Mouse (Mus musculus) liver, embryonic 14.5 days (tissue): ENCODE measurements around the gene Gm21969. TPM values are rescaled to one million over a fixed set of nuclear protein-coding genes. Genes with fewer than 3 reads are reported as not detected.
A peak's percentile ranks its signal among the peaks of the same experiment; 100 is the strongest.

ENCODE experiments used
- ATAC-seq: fragments of 200-750 bp; cut with Nextera tagmentation; 2 replicates; pipeline ENCODE4 v1.8.0; 2017; ENCODE audit warnings: moderate number of reproducible peaks, mild to moderate bottlenecking, moderate library complexity; ENCODE audit not compliant: insufficient read depth
- DNase-seq, 3 experiments: peaks; one replicate each; pipeline ENCODE4 v3.0.0-alpha.2; 2012 to 2013; ENCODE audit warnings: low read depth in 3 of 3, low spot score in 3 of 3
- H3K27ac ChIP-seq: fragments of 300-500 bp; sonication (generic); 2 replicates; pipeline ENCODE4 v1.5.1; 2014; ENCODE audit warnings: moderate library complexity, mild to moderate bottlenecking, control low read depth, inconsistent platforms
- H3K27me3 ChIP-seq: fragments of 300-500 bp; sonication (generic); 2 replicates; pipeline ENCODE4 v1.6.1; 2014; ENCODE audit warnings: mild to moderate bottlenecking, low read length, moderate library complexity; ENCODE audit not compliant: control insufficient read depth, insufficient read depth
- H3K36me3 ChIP-seq: fragments of 300-500 bp; sonication (generic); replicated peaks from 2 replicates; pipeline ENCODE4 v1.6.1; 2014; ENCODE audit warnings: low read depth; ENCODE audit not compliant: control insufficient read depth, insufficient read depth
- H3K4me1 ChIP-seq, 2 experiments: fragments of 200-500 bp in 1 of 2; fragments of 300-500 bp in 1 of 2; sonication (generic) in 1 of 2; replicated peaks; 2 replicates each; pipeline ENCODE4 v1.6.1; 2012 to 2014; ENCODE audit warnings: antibody characterized with exemption in 1 of 2, inconsistent platforms in 1 of 2, low read length in 1 of 2; ENCODE audit not compliant: control insufficient read depth in 2 of 2, insufficient read depth in 2 of 2
- H3K4me2 ChIP-seq: fragments of 300-500 bp; sonication (generic); 2 replicates; pipeline ENCODE4 v1.6.1; 2014; ENCODE audit warnings: low read depth, mild to moderate bottlenecking, control low read depth, moderate library complexity
- H3K4me3 ChIP-seq, 2 experiments: fragments of 200-500 bp in 1 of 2; fragments of 300-500 bp in 1 of 2; sonication (generic) in 1 of 2; 2 replicates each; pipeline ENCODE4 v1.5.1; 2012 to 2014; ENCODE audit warnings: low read depth in 2 of 2, low read length in 2 of 2, mild to moderate bottlenecking in 2 of 2, control low read depth in 1 of 2, inconsistent platforms in 1 of 2, moderate library complexity in 1 of 2; ENCODE audit not compliant: insufficient read depth in 1 of 2
- H3K9ac ChIP-seq: fragments of 300-500 bp; sonication (generic); replicated peaks from 2 replicates; pipeline ENCODE4 v1.6.1; 2014; ENCODE audit warnings: mild to moderate bottlenecking, control low read depth, moderate library complexity
- H3K9me3 ChIP-seq: fragments of 300-500 bp; sonication (generic); 2 replicates; pipeline ENCODE4 v1.6.1; 2016; ENCODE audit warnings: low read length, mixed read lengths; ENCODE audit not compliant: control insufficient read depth
- CTCF ChIP-seq: IDR thresholded peaks from 2 replicates; pipeline ENCODE4 v1.5.1; 2016; ENCODE audit warnings: antibody characterized with exemption, low read depth, control low read depth
- EP300 ChIP-seq: IDR thresholded peaks from 2 replicates; pipeline ENCODE4 v1.6.1; 2016; ENCODE audit warnings: antibody characterized with exemption, low read depth
- WGBS: fragments of 180-500 bp; shearing (Covaris S2); extraction: QIAGEN DNeasy Blood & Tissue Kit; methylation state at CpG from one replicate; pipeline ENCODE4 v1.1.7; 2014; ENCODE audit not compliant: insufficient replicate concordance; 5-methylcytosine and 5-hydroxymethylcytosine counted together
- polyA plus RNA-seq, 2 experiments: library from polyadenylated mRNA; depleted of rRNA in 1 of 2; stranded (reverse) in 1 of 2; unstranded in 1 of 2; fragments of >200 nt; fragmentation: Nextera tagmentation in 1 of 2; extraction: Ambion mirVana in 1 of 2; gene quantifications; 2 replicates each; pipeline versions ENCODE4 v1.2.1 to v1.2.3; 2012 to 2014

The Gm21969 gene
- polyA plus RNA-seq, 2 experiments, result not detected

- H3K27ac ChIP-seq, result no peak overlapping the region
- no peaks in the 10 kb centered on the region for H3K4me1 ChIP-seq
- H3K4me2 ChIP-seq, result no peak overlapping the region
- no peak for TF ChIP-seq EP300
- no peak for TF ChIP-seq CTCF
- H3K9ac ChIP-seq, result no peak overlapping the region
- ATAC-seq, result no peak
- no peaks in the 10 kb centered on the region for H3K36me3 ChIP-seq
- no peaks in the 10 kb centered on the region for H3K9me3 ChIP-seq
- DNase-seq, result no peak
- H3K4me3 ChIP-seq, result no peak overlapping the region
- WGBS, result 13% methylated on average over 9 of the region's 9 CpGs
- H3K27me3 ChIP-seq, result no peaks in the 10 kb centered on the region
Measured at GRCm38 (mm10) chr4:139697755-139698154, 94.8 kb downstream of the Gm21969 start.

DNA sequence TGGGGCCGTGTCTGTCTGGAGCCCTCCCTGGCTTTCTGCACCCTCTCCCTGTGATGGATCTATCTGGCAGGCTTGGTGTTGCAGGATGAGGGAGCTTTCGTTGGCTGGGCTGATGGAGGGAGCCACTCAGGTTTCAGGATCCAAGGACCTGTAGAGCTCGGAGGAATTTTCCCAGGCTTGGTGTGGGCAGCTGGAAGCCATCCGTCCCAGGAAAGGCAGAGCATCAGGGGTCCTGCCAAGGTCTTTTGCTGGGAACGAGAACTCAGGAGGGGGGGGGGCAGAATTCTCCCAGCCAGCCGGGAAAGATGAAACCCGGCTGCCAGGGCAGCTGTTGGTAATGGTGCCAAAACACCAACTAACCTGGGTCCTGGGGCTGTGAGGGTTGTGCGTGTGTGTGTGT lies 95.6 kb downstream of the Gm21969 start:
- no peak overlapping the region for H3K9ac ChIP-seq
- H3K4me1 ChIP-seq, result no peaks in the 10 kb centered on the region
- no peak overlapping the region for H3K27ac ChIP-seq
- H3K36me3 ChIP-seq, result no peaks in the 10 kb centered on the region
- TF ChIP-seq CTCF, result no peak
- TF ChIP-seq EP300, result no peak
- H3K4me3 ChIP-seq, result no peak overlapping the region
- ATAC-seq, result no peak
- no peak overlapping the region for H3K4me2 ChIP-seq
- no peak for DNase-seq
- 55% methylated on average over 8 of the region's 8 CpGs for WGBS
- no peaks in the 10 kb centered on the region for H3K9me3 ChIP-seq
- no peaks in the 10 kb centered on the region for H3K27me3 ChIP-seq

DNA sequence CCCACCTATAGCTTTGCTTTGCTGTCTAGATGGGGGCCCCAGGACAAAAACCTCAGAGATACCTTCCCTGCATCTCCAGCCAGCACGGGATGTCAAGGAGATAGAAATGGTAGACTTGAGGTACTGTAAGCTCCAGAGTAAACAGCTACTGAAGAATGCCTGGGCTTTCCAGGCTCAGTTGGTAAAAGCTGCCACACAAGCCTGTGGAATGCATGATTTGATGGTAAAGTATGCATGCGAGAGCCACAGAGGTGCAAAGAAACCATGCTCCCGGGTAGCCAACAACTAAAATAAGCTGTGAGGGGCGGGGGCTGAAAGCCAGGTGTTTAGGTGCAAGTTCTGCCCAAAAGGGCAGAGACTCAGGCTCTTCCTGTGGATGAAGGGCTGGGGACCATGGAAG lies 99.9 kb downstream of the Gm21969 start:
- Histone ChIP-seq H3K36me3 (no peaks in the 10 kb centered on the region), H3K27me3 (no peaks in the 10 kb centered on the region), H3K27ac (no peak overlapping the region), H3K4me2 (no peak overlapping the region), H3K9ac (no peak overlapping the region), H3K4me3 (no peak overlapping the region), H3K4me1 (no peaks in the 10 kb centered on the region), H3K9me3 (no peaks in the 10 kb centered on the region)
- 36% methylated on average over 4 of the region's 4 CpGs for WGBS
- TF ChIP-seq EP300 (no peak), CTCF (no peak)
- DNase-seq (no peak), ATAC-seq (no peak)

DNA sequence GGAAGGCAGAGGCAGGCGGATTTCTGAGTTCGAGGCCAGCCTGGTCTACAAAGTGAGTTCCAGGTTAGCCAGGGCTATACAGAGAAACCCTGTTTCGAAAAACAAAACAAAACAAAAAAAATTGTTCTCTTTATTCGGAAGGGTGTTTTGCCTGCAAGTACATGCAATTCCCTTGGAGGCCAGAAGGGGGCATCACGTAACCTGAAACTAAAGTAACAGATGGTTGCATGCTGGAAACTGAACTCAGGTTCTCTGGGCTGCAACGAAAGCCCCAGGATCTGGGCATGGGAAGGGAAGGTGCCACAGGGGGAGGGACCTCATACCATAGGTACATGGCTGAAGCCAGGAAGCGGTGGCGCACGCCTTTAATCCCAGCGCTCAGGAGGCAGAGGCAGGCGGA lies 100.5 kb downstream of the Gm21969 start:
- 54% methylated on average over 11 of the region's 11 CpGs for WGBS
- Histone ChIP-seq H3K9me3 (no peaks in the 10 kb centered on the region), H3K4me2 (no peak overlapping the region), H3K9ac (no peak overlapping the region), H3K27me3 (no peaks in the 10 kb centered on the region), H3K36me3 (no peaks in the 10 kb centered on the region), H3K4me3 (no peak overlapping the region), H3K4me1 (no peaks in the 10 kb centered on the region), H3K27ac (no peak overlapping the region)
- ATAC-seq, result no peak
- no peak for DNase-seq
- TF ChIP-seq EP300 (no peak), CTCF (peak; percentile 64)

DNA sequence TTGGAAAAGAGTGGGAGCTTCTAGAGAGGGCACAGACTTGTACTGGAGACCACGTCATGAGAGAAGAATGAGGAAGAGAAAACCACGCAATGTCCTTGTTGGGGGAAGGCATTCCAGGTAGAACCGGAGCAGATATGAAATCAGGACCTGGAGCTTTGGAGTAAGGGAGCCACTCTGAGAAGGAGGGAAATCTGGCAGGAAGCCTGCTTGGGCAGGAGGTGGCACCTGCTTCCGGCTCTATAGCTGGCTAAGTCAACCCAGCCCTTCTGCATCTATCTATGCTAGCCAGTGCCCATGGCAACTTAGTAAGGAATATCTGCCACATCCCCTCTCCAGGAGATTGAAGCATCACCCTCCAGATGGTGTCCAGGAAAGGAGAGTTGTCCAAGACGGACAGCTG lies 103.0 kb downstream of the Gm21969 start:
- no peak overlapping the region for H3K4me2 ChIP-seq
- H3K9ac ChIP-seq, result no peak overlapping the region
- H3K4me3 ChIP-seq, result no peak overlapping the region
- DNase-seq (no peak), ATAC-seq (no peak)
- H3K27me3 ChIP-seq, result no peaks in the 10 kb centered on the region
- no peak overlapping the region for H3K27ac ChIP-seq
- H3K9me3 ChIP-seq, result no peaks in the 10 kb centered on the region
- H3K4me1 ChIP-seq, result no peaks in the 10 kb centered on the region
- H3K36me3 ChIP-seq, result no peaks in the 10 kb centered on the region
- TF ChIP-seq EP300, result no peak
- no peak for TF ChIP-seq CTCF
- WGBS, result 48% methylated on average over 5 of the region's 5 CpGs
